Comparison of ENCODE assay signal across 1 mouse cellular context in the genomic region with DNA sequence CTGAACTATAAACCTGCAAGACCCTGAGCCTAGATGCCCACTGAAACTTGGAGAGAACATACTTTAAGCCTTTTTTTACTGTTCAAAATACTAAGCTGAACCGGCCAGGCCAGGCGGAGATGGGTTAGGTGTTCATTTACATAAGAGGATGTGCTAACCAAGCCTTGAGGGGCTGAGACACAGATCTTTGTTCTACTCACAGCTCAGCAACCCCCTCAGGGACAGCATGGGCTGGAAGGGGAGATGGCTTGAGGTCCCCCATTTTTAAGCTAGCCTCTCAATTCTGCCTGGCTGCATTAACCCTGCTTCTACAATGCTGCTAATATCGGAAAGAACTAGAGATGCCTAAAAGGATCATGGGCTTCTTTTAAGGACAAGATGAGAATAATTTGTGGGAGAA.
A peak's percentile ranks its signal among the peaks of the same experiment; 100 is the strongest.
TF ChIP-seq lines count a peak whose summit lies in the region.

No protein-coding gene starts in this region.

TF ChIP-seq in CH12.LX, 34 proteins besides CTCF, POLR2A, EP300 and RAD21 (continued from another document):
- no peak for TF ChIP-seq IRF4 (IDR thresholded peaks at IDR 0.05; ENCODE audit: low read depth, low read length)
- peak; percentile 68 for TF ChIP-seq MYC (IDR thresholded peaks at IDR 0.05; ENCODE audit: low read depth, low read length)
- TF ChIP-seq NRF1 (IDR thresholded peaks at IDR 0.05; ENCODE audit: low read depth, low read length): no peak
- TF ChIP-seq POLR2AphosphoS2 (IDR thresholded peaks at IDR 0.05; ENCODE audit: low read depth, low read length): peak; percentile 78; the same call in 1 of the 2 replicates
- TF ChIP-seq GABPA (IDR thresholded peaks at IDR 0.05; ENCODE audit: insufficient replicate concordance, low read depth, low read length): no peak
- TF ChIP-seq KAT2A (IDR thresholded peaks at IDR 0.05; ENCODE audit: insufficient replicate concordance, low read length): no peak
